Mouse (Mus musculus) gastrocnemius, postnatal 14 days (tissue): ENCODE measurements at regions not wholly inside any gene's neighbourhood (a gene's known extent, or its start where the extent isn't known, plus 50 kb on each side); places are given as distances from the start of the nearest gene placed in this dataset.

ENCODE experiments used
- DNase-seq: peaks from one replicate; pipeline ENCODE4 v3.0.0; 2021; ENCODE audit warnings: mixed read lengths
- intact Hi-C: fragments of 180-260 bp; cut with DNase I; formaldehyde crosslinking; loops from one replicate; pipeline ENCODE4 v1.15.1; 2025; ENCODE audit warnings: low total_unique reads

GRCm38 (mm10) chr5:16424745-16425144 is 128.6 kb upstream of the Hgf start:
- DNase-seq: no peak
- intact Hi-C loops: no loop called here

GRCm38 (mm10) chr5:16425302-16425701 is 128.0 kb upstream of the Hgf start:
- no peak for DNase-seq
- intact Hi-C loops: no loop called here

GRCm38 (mm10) chr5:16426306-16426705 is 127.0 kb upstream of the Hgf start:
- intact Hi-C loops: no loop called here
- DNase-seq: no peak

- intact Hi-C loops: no loop called here
- DNase-seq: no peak
Measured at GRCm38 (mm10) chr5:16434586-16434985, 118.7 kb upstream of the Hgf start.

GRCm38 (mm10) chr5:16445056-16445455 is 108.2 kb upstream of the Hgf start:
- intact Hi-C loops: no loop called here
- no peak for DNase-seq

GRCm38 (mm10) chr5:16446977-16447376 is 106.3 kb upstream of the Hgf start:
- no peak for DNase-seq
- intact Hi-C loops: no loop called here

- intact Hi-C loops: no loop called here
- no peak for DNase-seq
Measured at GRCm38 (mm10) chr5:16461795-16462194, 91.5 kb upstream of the Hgf start.

- DNase-seq: no peak
- intact Hi-C loops: no loop called here
Measured at GRCm38 (mm10) chr5:16466266-16466665, 87.0 kb upstream of the Hgf start.

- intact Hi-C loops: no loop called here
- no peak for DNase-seq
Measured at GRCm38 (mm10) chr5:16468560-16468959, 84.7 kb upstream of the Hgf start.

GRCm38 (mm10) chr5:16469221-16469620 is 84.1 kb upstream of the Hgf start:
- intact Hi-C loops: no loop called here
- no peak for DNase-seq

- peak; percentile 49 for DNase-seq
- intact Hi-C loops: no loop called here
Measured at GRCm38 (mm10) chr5:16469644-16470275, 83.5 kb upstream of the Hgf start.

GRCm38 (mm10) chr5:16470366-16470982 is 82.8 kb upstream of the Hgf start:
- intact Hi-C loops: no loop called here
- DNase-seq: peak; percentile 13

- DNase-seq: no peak
- intact Hi-C loops: no loop called here
Measured at GRCm38 (mm10) chr5:16487969-16488368, 65.3 kb upstream of the Hgf start.

GRCm38 (mm10) chr5:16489803-16490202 is 63.5 kb upstream of the Hgf start:
- intact Hi-C loops: no loop called here
- DNase-seq: no peak

GRCm38 (mm10) chr5:16499891-16500290 is 53.4 kb upstream of the Hgf start:
- intact Hi-C loops: no loop called here
- DNase-seq: no peak
